Mouse (Mus musculus) hindbrain, embryonic 12.5 days (tissue): ENCODE data around the gene Camsap3. TPM values are rescaled to one million over a fixed set of nuclear protein-coding genes. Genes with fewer than 3 reads are reported as not detected.

Experiments used
- ATAC-seq: fragments of 200-750 bp; cut with Nextera tagmentation; 2 replicates; pipeline ENCODE4 v1.8.0; 2017; ENCODE audit warnings: moderate TSS enrichment; ENCODE audit not compliant: low FRiP score
- H3K27ac ChIP-seq: fragments of 300-500 bp; sonication (generic); 2 replicates; pipeline ENCODE4 v1.5.1; 2016; ENCODE audit warnings: mild to moderate bottlenecking
- H3K27me3 ChIP-seq: fragments of 300-500 bp; sonication (generic); 2 replicates; pipeline ENCODE4 v1.6.1; 2016; ENCODE audit warnings: mild to moderate bottlenecking
- H3K36me3 ChIP-seq: fragments of 300-500 bp; sonication (generic); 2 replicates; pipeline ENCODE4 v1.6.1; 2016; ENCODE audit warnings: mild to moderate bottlenecking
- H3K4me1 ChIP-seq: fragments of 300-500 bp; sonication (generic); 2 replicates; pipeline ENCODE4 v1.6.1; 2016
- H3K4me2 ChIP-seq: fragments of 300-500 bp; sonication (generic); replicated peaks from 2 replicates; pipeline ENCODE4 v1.6.1; 2016; ENCODE audit warnings: mild to moderate bottlenecking
- H3K4me3 ChIP-seq: fragments of 300-500 bp; sonication (generic); 2 replicates; pipeline ENCODE4 v1.5.1; 2016; ENCODE audit warnings: mild to moderate bottlenecking
- H3K9ac ChIP-seq: fragments of 300-500 bp; sonication (generic); 2 replicates; pipeline ENCODE4 v1.6.1; 2016; ENCODE audit warnings: mild to moderate bottlenecking, moderate library complexity
- H3K9me3 ChIP-seq: fragments of 300-500 bp; sonication (generic); replicated peaks from 2 replicates; pipeline ENCODE4 v1.6.1; 2016; ENCODE audit warnings: mild to moderate bottlenecking
- WGBS: fragments of 180-500 bp; shearing (Covaris S2); methylation state at CpG from one replicate; pipeline ENCODE4 v1.1.7; 2016; 5-methylcytosine and 5-hydroxymethylcytosine counted together
- polyA plus RNA-seq: library from polyadenylated mRNA; unstranded; fragments of >200 nt; fragmentation: Nextera tagmentation; extraction: Ambion mirVana; gene quantifications from 2 replicates; pipeline ENCODE4 v1.2.1, GENCODE M21; 2016

Gene Camsap3
- polyA plus RNA-seq, 1 experiment from 2014 or later, result 27.4 TPM

DNA sequence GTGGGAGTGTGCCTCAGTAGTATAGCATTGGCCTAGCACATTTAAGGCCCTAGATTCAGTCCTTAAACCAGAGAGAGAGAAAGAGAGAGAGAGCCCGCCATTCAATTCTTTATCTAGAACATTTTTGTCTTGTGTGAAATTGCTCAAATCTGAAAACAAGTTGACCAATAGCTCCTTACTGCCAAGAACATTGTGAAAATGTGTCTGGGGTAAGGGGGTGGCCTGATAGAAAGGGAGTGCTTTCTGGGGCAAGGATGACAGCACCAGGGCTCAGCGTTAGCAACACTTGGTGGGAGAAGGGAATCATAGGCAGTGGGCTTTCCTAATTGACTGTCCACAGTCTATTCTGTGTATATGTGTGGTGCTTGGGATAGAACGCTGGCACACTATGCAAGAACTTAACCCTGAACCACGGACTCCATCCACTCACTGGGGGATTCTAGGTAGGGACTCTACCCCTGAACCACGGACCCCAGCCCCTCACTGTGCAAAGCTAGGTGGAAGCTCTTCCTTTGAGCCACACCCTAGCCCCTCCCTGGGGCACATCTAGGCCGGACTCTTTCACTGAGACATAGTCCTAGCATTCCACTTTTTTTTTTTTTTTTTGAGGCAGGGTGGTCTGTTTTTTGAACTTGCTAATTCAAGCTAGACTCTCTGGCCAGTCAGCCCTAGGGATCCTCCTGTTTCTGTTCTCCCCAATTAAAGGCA, 59.9 kb downstream of the Camsap3 start:
- H3K9ac ChIP-seq, result no peak overlapping the region
- no peak for ATAC-seq
- H3K4me1 ChIP-seq, result no peaks in the 10 kb centered on the region
- H3K9me3 ChIP-seq, result no peaks in the 10 kb centered on the region
- no peak overlapping the region for H3K27ac ChIP-seq
- H3K4me3 ChIP-seq, result no peak overlapping the region
- no peaks in the 10 kb centered on the region for H3K36me3 ChIP-seq
- H3K27me3 ChIP-seq, result no peaks in the 10 kb centered on the region
- WGBS, result 84% methylated on average over 6 of the region's 6 CpGs
- H3K4me2 ChIP-seq, result no peak overlapping the region

DNA sequence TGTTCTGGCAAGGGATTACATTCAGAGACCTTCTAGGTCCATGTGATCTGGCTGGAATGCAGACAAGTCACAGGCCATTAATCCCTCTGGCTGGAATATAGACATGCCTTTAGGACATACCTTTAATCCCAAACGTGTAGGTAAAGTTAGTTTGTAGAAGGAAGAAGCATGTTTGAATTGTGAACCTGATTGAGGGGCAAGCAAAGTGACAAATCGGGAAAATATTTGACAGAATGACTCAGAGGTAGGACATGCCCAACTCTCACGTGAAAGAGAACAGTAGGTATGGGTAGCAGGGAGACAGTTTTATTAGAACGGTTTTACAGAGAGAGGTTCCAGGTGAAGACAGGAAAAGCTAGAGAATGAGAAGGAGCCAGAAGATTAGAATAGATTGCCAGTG, 60.5 kb downstream of the Camsap3 start:
- Histone ChIP-seq H3K27ac (no peak overlapping the region), H3K9me3 (no peaks in the 10 kb centered on the region), H3K4me3 (no peak overlapping the region), H3K36me3 (no peaks in the 10 kb centered on the region), H3K4me1 (no peaks in the 10 kb centered on the region), H3K27me3 (no peaks in the 10 kb centered on the region), H3K9ac (no peak overlapping the region), H3K4me2 (no peak overlapping the region)
- 77% methylated on average over 4 of the region's 4 CpGs for WGBS
- no peak for ATAC-seq

DNA sequence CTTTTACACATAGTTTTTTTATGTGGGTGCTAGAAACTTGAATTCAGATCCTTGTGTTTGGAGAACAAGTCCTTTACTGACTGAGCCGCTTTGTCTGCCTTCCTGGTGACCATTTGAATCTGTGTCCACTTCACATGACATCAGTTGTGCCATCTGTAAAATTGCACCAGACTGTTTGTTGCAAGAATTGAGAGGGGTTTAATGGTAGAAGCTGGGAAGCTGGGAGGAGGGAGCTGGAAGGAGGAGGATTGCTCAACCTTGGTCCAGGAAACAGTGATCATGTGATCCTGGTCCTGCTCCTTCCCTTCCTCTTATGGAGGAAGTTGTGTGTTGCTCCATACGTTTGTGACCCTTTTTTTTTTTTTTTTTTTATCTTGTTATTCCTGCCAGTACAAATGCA, 61.2 kb downstream of the Camsap3 start:
- no peaks in the 10 kb centered on the region for H3K27me3 ChIP-seq
- no peaks in the 10 kb centered on the region for H3K9me3 ChIP-seq
- H3K4me1 ChIP-seq, result no peaks in the 10 kb centered on the region
- no peak overlapping the region for H3K9ac ChIP-seq
- no peak overlapping the region for H3K4me3 ChIP-seq
- H3K27ac ChIP-seq, result no peak overlapping the region
- WGBS, result 64% methylated on average over 2 of the region's 2 CpGs
- no peak overlapping the region for H3K4me2 ChIP-seq
- H3K36me3 ChIP-seq, result no peaks in the 10 kb centered on the region
- no peak for ATAC-seq

DNA sequence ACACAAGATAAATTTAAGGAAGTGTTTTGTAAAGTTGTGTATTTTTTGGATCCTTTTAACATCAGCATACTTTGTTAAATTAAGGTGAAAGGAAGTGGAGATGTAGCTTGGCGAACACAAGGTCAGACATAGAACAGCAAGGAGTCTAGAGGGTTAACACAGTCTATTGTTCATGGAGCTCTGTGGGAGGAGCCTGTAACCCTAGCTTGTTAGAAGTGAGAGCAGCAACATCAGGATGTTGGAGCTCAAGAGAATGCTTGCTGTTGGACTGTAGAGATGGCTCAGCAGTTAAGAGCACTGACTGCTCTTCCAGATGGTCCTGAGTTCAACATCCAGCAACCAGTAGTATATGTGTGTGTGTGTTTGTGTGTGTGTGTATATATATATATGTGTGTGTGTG, 61.9 kb downstream of the Camsap3 start:
- Histone ChIP-seq H3K4me1 (no peaks in the 10 kb centered on the region), H3K4me2 (no peak overlapping the region), H3K36me3 (no peaks in the 10 kb centered on the region), H3K9me3 (no peaks in the 10 kb centered on the region), H3K27ac (no peak overlapping the region), H3K27me3 (no peaks in the 10 kb centered on the region), H3K9ac (no peak overlapping the region), H3K4me3 (no peak overlapping the region)
- no peak for ATAC-seq
- WGBS, result 36% methylated on average over 1 of the region's 1 CpGs

DNA sequence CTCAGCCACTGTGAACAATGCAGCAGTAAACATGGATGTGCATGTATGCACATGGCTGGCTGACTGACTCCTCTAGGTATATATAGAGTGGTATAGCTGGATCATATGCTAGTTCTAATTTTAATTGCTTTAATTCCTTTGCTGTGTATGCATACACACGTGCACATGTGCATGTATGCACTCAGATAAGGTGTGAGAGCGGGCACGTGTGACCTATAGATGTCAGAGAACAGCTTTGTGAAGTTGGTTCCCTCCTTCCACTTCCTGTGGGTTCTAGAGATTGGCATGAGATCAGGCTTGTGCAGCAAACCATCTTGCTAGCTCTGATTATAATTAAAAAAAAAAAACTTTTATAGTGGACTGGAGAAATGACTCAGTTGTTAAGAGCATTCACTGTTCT, 65.8 kb downstream of the Camsap3 start:
- Histone ChIP-seq H3K27ac (no peak overlapping the region), H3K9me3 (no peaks in the 10 kb centered on the region), H3K9ac (no peak overlapping the region), H3K4me1 (peaks cover 7% of the 10 kb centered on the region), H3K27me3 (no peaks in the 10 kb centered on the region), H3K4me2 (no peak overlapping the region), H3K36me3 (no peaks in the 10 kb centered on the region), H3K4me3 (no peak overlapping the region)
- ATAC-seq, result no peak
- WGBS, result 66% methylated on average over 3 of the region's 3 CpGs

DNA sequence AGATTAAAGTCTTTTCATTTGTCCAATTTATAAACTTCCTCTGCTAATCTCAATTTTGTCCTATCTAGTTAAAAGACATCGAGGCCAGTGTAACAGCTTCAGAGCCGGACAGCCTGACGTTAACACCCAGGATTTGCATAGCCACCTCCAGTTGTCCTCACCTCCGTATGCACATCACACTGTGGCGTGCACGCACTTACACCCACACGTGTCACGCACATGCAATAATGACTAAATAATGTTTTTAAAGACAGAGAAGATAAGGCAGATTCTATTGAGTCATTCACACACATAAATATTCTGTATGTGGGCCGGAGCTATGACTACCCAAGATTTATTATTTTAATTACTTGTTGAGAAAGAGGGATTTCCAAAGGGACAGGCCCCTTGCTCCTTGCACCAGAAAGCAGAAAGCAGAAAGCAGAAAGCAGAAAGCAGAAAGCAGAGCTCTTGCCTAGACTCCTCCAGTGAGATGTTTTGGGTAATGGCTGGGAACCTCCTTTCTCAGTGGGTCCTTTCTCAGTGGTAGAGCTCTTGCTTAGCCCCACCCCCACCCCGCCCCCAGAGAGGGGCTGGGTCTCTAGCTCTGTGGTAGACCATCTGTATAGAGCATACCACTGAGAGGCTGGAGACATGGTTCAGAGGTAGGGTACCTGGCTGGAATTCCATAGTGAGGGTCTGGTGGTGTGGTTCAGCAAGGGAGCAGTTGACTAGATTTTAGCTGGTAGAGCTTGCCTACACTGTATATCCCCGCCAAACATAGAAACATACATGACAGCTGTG, 67.8 kb downstream of the Camsap3 start:
- H3K4me2 ChIP-seq, result no peak overlapping the region
- peaks cover 7% of the 10 kb centered on the region for H3K4me1 ChIP-seq
- H3K27ac ChIP-seq, result no peak overlapping the region
- H3K27me3 ChIP-seq, result no peaks in the 10 kb centered on the region
- H3K4me3 ChIP-seq, result no peak overlapping the region
- no peaks in the 10 kb centered on the region for H3K36me3 ChIP-seq
- no peaks in the 10 kb centered on the region for H3K9me3 ChIP-seq
- H3K9ac ChIP-seq, result no peak overlapping the region
- peak; percentile 23; the same call in 1 of the 2 replicates for ATAC-seq
- 74% methylated on average over 11 of the region's 11 CpGs for WGBS

DNA sequence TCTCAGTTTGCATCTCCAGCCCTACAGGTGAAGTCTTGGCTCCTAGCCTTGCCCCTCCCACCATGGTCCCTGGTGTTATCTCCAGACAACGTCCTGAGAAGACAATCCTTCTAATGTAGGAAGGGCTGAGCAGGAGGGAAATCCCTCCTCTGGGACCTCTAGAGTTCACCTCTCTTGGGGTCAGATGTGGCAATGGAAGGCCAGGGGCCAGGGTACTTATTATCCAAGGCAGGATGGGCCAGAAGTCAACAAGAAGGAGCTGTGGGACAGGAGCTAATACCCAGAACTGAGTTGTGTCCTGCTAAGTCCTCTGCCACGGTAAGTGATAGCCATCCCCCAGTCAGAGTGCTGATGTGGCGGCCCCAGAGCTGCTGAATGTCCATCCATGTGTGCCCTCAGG, 68.4 kb downstream of the Camsap3 start, which contains the start of gene Retn:
Retn (plus strand) TSS at position 245 of the 400 bp plus-strand sequence.
- H3K9me3 ChIP-seq, result no peaks in the 10 kb centered on the region
- H3K4me1 ChIP-seq, result peaks cover 7% of the 10 kb centered on the region
- no peaks in the 10 kb centered on the region for H3K27me3 ChIP-seq
- ATAC-seq, result no peak
- H3K4me2 ChIP-seq, result no peak within 1 kb of the TSS
- no peaks in the 10 kb centered on the region for H3K36me3 ChIP-seq
- no peak within 1 kb of the TSS for H3K4me3 ChIP-seq
- 69% methylated on average over 3 of the region's 3 CpGs for WGBS
- no peak within 1 kb of the TSS for H3K9ac ChIP-seq
- H3K27ac ChIP-seq, result no peak within 1 kb of the TSS

DNA sequence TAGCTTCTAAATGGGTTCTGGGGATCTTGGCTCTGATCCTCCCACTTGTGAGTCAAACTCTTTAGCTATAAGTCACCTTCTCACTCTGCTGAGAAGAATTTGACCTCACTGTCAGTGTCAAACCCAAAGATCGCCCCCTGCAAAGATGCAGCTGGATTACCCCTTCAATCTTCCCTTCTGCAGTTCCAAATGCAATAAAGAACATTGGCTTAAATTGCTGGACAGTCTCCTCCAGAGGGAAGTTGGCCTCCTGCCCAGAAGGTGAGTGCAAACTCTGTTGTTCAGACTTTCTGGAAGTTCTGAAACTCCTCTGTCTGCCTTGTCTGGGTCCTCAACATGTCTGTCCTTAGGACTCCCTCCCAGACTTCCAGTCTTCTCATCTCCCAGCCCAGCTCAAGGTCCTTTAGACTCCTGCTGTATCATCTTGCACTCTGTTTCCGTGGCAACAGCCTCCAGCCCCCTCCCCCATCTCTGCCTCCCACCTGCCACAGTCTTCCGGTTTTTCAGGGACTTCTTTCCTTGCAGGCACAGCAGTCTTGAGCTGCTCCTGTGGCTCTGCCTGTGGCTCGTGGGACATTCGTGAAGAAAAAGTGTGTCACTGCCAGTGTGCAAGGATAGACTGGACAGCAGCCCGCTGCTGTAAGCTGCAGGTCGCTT, 69.8 kb downstream of the Camsap3 start:
- no peaks in the 10 kb centered on the region for H3K36me3 ChIP-seq
- H3K9me3 ChIP-seq, result no peaks in the 10 kb centered on the region
- 25% methylated on average over 7 of the region's 7 CpGs for WGBS
- no peak overlapping the region for H3K27ac ChIP-seq
- peaks cover 7% of the 10 kb centered on the region for H3K4me1 ChIP-seq
- no peak overlapping the region for H3K4me3 ChIP-seq
- no peak for ATAC-seq
- no peaks in the 10 kb centered on the region for H3K27me3 ChIP-seq
- peak overlapping the region; percentile 30 for H3K4me2 ChIP-seq
- H3K9ac ChIP-seq, result peak overlapping the region; percentile 32; the same call in 1 of the 2 replicates

Other genes starting within 250 kb of the Camsap3 start
- not detected in 2 replicates for gene A430078G23Rik, start 233.9 kb upstream of the Camsap3 start, polyA plus RNA-seq
- gene Arhgef18, start 194.3 kb upstream of the Camsap3 start, polyA plus RNA-seq, result 13.7 and 15.6 TPM in 2 replicates
- 3.7 and 4.3 TPM in 2 replicates for gene Pex11g, start 119.6 kb upstream of the Camsap3 start, polyA plus RNA-seq
- gene Tex45, start 116.4 kb upstream of the Camsap3 start, polyA plus RNA-seq, result not detected in 2 replicates
- 77.9 and 79.9 TPM in 2 replicates for gene Zfp358, start 94.2 kb upstream of the Camsap3 start, polyA plus RNA-seq
- gene Mcoln1, start 86.8 kb upstream of the Camsap3 start, polyA plus RNA-seq, result 79.5 and 83.2 TPM in 2 replicates
- gene Pnpla6, start 71.9 kb upstream of the Camsap3 start, polyA plus RNA-seq, result 32.6 and 38.9 TPM in 2 replicates
- 1.5 and 2.0 TPM in 2 replicates for gene C330021F23Rik, start 19.3 kb upstream of the Camsap3 start, polyA plus RNA-seq
- gene Xab2, start 34.0 kb downstream of the Camsap3 start, polyA plus RNA-seq, result 58.9 and 59.6 TPM in 2 replicates
- gene Pet100, start 34.3 kb downstream of the Camsap3 start, polyA plus RNA-seq, result 112 and 116 TPM in 2 replicates
- 0.56 and 0.87 TPM in 2 replicates for gene Pcp2, start 38.3 kb downstream of the Camsap3 start, polyA plus RNA-seq
- 27.1 and 27.3 TPM in 2 replicates for gene Stxbp2, start 43.7 kb downstream of the Camsap3 start, polyA plus RNA-seq
- gene Retn, start 68.5 kb downstream of the Camsap3 start, polyA plus RNA-seq, result 0.43 TPM in 1 of 2 replicates, not detected in the other
- 0.18 and 0.21 TPM in 2 replicates for gene Mcemp1, start 78.5 kb downstream of the Camsap3 start, polyA plus RNA-seq
- 5.3 and 8.4 TPM in 2 replicates for gene Fcor, start 85.1 kb downstream of the Camsap3 start, polyA plus RNA-seq
- gene Trappc5, start 89.0 kb downstream of the Camsap3 start, polyA plus RNA-seq, result 43.3 and 46.3 TPM in 2 replicates
- gene Fcer2a, start 106.9 kb downstream of the Camsap3 start, polyA plus RNA-seq, result 0.37 and 0.60 TPM in 2 replicates
- gene Clec4g, start 133.4 kb downstream of the Camsap3 start, polyA plus RNA-seq, result 0.17 TPM in 1 of 2 replicates, not detected in the other
- gene Cd209a, start 161.7 kb downstream of the Camsap3 start, polyA plus RNA-seq, result not detected in 2 replicates